Mouse (Mus musculus): ENCODE measurements around the gene Adam10.

The Adam10 gene

DNA sequence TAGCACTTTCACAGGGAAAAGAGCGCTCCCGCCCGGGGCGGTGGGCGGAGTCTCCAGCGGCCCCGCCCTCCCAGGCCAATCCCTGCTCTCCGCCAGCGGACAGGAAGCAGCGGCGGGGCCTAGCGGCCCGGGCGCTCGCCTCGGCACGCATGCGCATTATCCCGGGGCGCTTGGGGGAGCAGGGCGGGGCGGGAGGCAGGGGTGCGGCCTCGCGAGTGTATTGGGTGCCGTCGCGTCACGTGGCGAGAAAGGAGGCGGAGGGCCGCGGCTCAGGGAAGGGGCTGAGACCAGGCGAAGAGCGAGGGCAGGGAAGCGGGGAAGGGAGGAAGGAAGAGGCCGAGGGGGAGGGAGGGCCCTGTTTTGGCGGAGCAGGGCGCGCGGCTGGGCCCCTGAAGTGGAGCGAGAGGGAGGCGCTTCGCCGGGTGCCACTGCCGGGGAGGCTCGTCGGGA is at the start of gene Adam10:
Gene Adam10, plus strand, starts transcription at position 316 of the 450 bp plus-strand sequence.
- DNase-seq, result peak; percentile 98

DNA sequence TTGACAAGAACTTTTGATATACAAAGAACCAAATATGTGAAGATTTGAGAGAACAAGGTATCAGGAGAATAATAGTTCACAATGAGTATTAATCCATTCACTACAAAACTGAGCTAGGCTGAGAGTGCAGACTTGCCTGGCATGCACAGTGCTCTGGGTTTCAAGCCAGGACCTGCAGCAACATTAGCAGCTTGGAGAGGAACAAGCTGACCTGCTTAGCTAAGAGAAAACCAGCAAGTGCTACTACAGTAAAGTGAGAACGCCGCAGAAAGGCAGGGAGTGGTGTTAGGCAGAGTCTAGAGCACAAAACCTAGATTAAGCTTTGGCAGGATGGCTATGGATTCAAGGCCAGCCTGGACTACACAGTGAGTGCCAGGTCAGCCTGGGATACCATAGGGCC is 49.1 kb upstream of the Adam10 start:
- peak; percentile 9 for DNase-seq

DNA sequence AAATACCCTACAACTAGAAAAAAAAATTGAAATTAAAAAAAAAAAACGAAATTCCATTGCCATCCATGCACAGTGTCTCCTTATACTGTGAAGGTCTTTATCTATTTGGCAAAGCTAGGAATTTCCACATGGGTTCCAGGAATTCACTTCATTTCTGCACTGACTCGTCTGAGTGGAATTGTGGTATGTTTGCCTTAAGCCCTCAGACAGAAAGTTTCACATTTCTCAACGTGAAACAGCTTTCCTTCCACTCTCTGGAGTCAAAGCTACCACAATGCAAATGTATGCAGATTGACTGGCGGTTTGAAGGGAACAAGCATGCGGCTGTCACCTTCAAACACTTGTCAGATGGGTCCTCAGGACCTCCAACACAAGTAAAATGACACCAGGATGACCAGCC is 47.1 kb upstream of the Adam10 start:
- no peak for DNase-seq

DNA sequence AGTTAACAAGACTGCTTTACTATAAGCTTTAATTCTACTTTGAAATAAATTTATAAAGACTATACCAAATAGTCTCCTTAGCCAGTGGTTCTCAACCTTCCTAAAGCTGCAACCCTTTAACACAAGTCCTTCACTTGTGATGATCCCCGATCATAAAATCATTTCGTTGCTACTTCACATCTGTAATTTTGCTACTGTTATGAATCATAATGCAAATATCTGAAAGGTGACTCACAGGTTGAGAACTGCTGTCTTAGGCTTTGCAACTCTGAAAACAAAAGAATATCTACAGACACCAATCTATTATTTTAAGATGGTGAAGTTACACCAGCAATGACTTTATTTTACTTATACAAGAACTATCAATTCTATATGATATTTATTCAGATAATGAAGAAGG is 42.0 kb upstream of the Adam10 start:
- DNase-seq, result no peak

DNA sequence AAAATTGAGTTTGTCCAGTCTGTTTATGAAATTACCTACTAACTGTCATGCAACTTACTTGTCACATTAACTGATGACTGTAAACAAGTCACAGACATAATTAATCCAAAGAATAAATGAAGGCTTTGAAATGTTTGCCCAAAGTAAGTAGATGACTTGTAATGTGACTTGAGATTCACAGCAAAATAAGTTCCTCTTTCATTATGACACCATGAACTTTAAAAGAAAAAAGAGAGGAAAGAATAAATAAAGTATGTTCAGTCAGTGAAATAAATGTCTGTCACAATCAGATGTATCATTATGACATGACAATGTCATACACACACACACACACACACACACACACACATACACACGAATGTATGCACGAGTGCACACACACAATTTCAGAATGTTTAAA is 28.5 kb upstream of the Adam10 start:
- no peak for DNase-seq

DNA sequence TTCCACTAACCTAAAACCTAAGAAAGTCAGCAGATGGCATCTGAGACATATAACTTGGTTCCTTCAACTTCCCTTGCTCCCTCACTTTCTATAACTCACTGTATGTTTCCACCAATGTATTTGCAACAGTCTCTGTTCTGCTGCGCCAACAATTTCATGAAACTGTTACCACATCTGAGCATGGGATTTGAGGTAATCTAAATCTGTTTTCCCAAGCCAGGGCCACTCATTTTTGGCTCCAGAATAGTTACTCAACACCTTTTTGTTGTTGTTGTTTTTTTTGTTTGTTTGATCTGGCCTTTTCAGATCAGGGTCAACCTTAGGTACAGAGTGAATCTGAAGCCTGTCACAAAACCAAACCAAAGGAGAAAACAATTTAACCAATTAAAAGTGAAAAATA is 27.8 kb upstream of the Adam10 start:
- DNase-seq, result no peak

DNA sequence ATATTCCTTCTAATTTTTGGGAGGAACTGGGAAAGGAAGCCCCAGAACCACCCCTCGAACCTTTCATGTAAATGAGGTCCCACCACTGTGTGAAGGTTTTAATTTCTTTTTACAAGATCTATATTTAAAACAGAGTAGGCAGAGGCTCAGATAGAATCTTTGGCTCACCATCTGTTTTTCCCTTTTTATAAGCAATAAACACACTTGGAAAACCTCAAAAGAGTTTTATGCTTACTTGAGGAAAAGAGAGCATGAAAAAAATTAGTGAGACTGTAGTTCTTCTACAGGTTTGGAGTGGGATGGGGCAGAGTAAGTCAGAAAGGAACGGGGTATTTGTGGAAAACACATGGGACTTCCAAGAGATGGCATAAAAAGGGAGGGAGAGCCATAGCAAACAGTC is 26.6 kb upstream of the Adam10 start:
- DNase-seq, result peak; percentile 5

DNA sequence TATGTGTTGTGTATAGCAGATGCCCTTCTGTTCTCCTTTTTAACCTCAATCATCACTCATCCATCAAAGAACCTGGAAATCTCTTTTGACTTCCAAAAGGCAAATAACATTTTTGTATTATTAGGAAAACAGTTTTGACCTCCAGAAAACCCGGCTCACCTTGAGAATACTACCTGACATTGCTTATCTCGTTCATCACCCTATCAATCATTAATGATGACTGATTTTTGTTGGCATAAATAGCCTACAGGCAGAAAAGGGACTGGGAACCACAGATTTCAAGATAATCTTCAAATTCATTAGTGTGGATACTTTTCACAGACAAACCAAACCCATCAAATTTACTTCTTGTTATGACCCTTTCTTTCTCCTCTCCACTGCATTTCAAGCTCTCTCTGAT is 24.9 kb upstream of the Adam10 start:
- no peak for DNase-seq

DNA sequence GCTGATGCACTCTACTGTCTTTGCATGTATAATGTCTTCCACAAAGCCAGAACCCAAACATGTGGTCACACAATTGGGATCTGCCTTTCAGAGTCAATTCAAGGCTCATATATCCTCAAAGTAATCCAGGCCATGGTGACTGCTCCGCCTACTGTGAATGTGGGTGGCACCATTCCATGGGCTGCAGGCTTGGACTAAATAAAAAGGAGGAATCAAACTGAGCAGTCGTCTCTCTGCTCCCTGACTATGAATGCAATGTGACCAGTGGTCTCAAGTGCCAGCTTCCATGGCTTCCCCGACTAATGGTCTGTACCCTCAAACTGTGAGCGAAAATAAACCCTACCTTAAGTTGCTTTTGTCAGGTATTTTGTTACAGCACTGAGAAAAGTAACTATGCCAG is 24.3 kb upstream of the Adam10 start:
- DNase-seq, result peak; percentile 20

DNA sequence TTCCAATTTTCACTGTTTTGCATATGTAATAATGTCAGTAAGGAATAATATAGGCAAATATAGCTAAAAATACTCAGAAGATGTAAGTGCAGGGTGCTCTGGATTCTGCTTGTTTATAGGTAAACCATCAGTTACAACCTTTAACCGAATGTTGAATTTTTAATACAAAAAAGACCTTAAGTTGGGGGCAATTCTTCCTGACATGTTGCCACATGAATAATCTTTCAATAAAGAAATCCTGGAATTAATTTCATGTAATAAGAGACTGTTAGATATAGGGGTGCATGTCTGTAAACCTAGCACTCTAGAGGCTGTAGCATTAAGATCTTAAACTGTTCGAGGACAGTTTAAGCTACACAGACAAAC is 23.1 kb upstream of the Adam10 start:
- DNase-seq, result no peak

DNA sequence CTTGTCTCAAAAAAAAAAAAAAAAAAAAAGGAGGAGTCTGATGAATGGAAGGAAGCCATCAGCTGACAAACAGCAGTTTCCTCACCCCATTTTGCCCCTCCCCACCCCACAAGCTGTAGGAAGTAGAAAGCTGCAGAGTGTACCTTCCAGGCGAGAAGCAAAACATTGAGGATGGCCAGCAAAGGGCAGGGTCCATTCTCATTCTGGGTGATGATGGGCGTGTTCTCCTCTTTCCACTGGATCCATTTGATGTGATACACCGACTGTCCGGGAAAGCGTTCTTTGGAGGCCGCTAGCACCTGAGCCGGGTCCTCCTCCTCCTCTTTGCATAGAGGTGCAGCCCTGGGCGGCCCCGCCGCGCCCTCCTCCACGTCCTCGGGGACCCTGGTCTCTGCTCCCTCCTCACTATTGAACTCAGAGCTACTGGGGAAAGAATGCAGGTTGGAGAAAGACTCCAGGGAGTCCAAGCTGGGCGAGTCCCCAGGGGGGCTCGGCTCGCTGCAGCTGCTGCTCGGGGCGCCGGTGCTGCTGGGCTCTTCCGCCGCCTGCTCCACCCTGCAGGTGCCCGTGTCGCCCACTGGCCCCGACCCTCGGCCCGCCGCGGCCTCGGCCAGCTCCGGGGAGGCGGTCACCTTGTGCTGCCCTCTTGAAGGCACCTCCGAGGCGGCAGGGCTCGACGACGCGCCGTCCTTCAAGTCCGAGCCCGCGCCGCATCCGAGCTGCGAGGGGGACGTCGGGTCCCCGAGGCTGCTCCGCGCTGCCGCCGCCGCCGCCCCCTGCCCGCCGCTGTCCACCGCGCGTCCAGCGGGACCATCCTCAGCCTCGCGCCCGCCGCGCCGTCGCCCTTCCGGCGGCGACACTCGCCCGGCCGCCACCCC is 22.4 kb upstream of the Adam10 start, which contains the start of gene Gm10642:
Gene Gm10642, plus strand, starts transcription at position 122 of the 878 bp plus-strand sequence.
- peak; percentile 53 for DNase-seq

DNA sequence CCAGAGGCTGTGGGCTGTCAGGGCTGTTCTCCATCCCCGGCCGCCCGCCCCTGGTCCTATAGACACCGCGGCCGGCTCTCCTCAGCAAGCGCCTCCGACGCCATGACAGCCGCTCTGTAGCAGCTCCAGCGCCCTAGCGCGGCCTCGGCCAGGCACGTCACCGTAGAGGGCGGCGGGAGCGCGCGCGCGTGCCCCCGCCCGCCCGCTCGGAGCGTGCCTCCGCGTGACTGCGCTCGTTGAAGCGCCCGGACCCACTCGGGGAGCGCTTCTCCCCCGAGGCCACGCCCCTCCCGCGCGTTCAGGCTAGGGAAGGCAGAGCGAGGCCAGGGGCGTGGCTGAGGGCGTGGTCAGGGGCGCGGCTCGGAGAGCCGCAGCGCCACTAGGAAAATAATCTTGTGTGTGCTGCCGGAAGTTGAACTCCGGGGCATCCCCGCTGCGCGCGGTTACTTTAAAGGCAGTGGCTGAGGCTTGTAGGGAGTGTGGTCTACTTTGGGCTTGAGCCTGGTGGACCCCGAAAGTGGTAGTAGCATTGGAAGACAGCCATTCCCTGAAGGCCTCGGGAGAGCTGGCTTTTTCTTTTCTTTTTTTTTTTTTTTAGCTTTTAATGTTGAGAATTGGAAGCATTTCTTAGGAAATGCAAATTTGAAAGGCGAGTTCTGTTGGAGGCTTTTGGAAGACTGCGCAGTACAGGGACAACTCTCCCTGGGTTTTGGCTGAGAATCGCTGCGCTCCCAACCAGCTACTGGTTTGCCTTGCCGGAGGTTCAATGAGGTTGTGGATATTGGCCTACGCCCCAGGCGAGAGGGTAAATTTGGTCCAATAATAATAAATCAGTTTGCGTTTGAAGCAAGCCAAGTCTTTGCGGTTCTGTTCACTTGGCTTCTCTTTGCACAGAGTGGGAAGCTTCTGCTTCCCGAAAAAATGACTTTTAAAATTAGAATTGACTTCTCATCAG is 21.5 kb upstream of the Adam10 start, which contains the start of gene Mindy2:
Gene Mindy2, minus strand, starts transcription at position 162 of the 955 bp plus-strand sequence.
- peak; percentile 99 for DNase-seq

DNA sequence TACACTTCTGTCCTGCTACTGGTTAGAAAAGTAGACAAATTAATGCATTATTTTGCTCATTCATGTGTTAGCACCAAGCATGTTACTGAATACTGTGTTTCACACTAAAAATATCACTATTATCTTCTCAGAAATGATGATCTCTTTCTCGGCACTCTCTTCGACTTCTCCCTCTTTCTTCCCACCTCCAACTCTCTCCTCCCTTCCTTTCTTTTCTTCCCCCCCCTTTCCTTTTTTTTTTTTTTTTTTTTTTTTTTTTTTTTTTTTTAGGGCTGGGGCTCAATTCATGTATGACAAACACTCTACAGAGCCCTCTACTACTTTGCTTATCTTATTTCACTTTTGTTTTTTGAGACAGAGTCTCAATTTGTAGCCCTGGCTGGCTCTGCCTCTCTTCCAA is 20.5 kb upstream of the Adam10 start:
- no peak for DNase-seq

DNA sequence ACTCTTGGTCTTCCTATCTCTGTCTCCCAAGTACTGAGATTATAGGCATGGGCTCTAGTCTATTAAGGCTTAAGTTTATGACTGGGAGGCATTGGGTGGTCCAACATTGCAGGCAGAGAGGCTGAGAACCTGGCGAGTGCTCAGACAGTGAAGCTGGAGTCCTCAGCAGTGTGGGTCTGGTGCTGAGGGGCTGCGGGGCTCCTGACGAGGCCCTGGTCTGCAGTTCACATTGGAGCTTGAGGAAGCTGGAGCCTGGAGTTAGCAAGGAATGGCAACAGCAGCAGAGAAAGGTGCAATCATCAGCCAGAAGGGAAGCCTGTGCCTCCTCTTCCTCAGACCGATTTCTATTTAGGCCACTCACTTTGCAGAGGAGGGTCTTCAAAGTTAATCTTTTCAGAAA is 13.9 kb upstream of the Adam10 start:
- no peak for DNase-seq

DNA sequence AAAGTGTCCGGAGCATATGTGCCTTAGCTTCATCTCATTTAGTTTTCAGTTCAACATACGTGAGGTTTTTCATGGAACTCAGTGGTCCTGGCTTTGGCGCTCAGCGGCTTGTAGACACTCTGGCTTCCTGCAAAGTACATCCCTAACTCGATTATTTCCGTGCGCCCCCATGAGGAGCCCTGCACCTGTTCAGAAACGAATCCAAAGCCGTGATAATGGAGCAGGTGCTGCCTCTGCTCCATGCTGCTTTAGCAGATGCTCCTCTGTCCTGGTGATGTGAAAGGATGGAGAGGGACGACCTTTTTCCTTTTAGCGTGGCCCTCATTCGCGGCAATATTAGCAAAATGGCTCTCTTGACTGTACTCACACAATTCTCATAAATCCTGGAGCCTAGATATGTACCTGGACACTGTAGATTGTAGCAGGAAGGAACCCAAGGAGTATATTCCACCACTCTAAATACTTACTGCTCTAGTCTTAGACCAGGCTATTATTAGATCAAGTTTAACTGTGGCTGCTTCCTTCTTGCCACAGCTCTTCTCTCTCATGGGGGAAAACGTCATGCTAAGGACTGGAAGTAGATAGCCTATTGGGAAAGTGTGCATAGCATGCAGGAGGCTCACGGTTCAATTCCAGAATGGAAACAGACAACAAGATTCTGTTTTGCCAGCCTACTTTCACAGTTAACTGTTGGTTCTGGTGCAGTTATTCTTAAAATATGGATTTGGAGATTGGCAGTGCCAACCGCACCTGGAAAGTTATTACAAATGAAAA is 13.2 kb upstream of the Adam10 start:
- no peak for DNase-seq

DNA sequence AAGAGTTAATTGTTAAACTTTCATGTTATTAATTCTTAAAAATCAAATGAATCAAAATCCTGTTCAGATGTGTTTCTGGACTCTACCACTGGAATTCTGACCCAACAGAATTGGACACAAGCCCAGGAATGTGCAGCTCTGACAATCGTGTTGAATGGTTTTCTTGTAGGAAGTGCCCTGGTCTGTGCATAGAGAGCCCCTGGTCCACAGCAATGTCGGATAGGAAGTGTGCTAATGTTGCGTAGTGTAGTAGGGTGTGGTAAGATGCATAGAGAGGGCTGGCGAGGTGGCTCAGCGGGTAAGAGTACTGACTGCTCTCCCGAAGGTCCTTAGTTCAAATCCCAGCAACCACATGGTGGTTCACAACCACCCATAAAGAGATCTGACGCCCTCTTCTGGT is 12.0 kb upstream of the Adam10 start:
- DNase-seq, result no peak

DNA sequence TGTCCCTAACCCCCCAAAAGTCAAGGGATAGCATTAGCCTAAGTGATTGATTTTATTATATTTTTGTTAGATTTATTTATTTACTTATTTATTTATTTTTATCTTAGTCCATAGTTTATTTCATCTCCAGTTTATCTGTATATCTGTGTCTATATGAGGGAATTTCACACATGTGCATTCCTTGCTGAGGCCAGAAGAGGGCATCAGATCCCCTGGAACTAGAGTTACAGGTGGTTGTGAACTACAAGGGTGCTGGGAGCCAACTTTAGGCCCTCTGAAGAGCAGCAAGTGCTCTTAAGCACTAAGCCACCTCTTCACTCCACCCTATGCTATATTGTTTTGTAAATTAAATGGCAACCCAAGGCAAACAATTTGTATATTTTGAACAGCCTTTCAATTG is 10.7 kb upstream of the Adam10 start:
- no peak for DNase-seq

DNA sequence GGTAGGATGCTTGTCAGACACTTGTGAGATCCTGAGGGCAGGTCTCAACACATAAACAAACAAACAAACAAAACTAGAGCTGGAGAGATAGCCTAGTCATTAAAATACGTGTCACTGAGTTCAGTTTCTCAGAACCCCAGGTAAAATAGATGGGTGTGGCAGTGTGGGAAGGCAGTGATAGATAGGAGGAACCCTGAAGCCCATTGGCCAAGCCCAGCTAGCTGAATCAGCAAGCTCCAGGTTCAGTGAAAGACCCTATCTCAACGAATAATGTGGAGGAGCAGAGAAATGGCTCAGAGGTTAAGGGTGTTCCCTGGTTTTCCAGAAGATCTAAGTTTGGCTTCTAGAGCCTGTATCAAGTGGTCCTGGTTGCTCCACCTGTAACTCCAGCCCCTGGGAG is 9.6 kb upstream of the Adam10 start:
- DNase-seq, result no peak

DNA sequence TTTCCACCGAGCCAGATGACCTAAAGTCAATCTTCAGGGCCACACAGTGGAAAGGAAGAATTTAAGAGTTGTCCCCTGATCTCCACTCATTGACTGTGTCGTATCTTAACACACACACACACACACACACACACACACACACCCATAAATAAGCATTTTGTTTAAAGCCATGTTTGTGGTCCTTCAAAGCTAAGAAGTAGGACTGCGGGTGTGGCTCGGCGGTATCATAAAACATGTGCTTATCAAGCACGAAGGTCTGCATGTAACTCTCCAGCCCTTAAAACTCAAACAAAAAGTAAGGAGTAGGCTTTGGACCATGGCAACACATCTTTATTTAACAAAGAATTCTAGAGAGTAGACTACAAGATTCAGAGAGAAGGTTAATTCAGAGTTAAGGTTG is 8.4 kb upstream of the Adam10 start:
- DNase-seq, result no peak

DNA sequence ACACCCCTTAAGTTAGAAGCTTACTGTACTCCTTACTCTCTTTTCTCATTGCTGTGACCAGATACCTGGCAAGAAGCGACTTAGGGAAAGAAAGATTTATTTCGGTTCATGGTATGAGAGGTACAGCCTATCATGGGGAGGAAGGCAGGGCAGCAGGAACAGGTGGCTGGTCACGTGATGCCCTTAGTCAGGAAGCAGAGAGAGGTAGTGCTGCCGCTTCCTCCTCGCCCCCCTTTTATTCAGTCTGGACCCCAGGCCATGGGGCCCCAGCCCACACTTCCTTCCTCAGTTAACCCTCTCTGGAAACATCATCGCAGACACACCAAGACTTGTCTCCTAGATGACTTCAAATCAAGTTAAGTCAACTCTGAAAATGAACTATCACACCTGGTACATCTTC is 7.5 kb upstream of the Adam10 start:
- DNase-seq, result no peak

DNA sequence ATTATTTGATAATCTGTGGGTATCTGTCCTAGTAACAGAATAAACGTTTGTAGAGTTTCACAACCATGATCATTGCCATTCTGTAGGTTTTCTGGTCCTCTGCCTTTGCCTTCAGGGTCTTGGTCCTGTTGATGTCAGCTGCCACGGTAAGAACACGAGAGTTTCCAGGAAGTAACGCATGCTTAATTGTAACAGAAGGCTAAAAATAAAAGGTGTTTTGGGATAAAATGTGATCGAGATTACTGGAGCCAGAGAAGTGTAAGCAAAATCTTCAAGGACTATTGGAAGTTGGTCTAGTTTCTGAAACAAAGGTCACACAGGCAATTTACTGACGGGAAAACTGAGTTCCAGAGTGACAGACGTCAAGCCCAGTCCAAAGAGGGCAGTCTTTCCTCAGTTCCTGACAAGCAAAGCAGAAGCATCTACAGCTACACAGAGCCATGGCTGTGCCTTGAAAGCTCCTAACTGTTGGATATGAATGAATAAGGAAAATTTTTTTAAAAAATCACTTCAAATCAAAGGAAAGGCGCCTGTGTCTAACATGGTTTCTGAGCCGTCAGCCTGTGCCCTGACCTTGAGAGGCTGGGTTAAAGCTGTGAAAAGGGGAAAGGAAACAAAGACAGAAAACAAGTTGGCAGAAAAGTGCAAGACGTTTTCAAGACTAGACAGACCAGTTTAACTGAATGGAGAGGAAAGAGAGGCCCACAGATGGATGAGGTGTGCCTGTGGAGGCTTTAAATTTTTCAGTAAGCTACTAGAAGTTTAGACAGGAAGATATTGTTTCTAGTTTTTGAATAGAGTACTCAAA is 6.8 kb upstream of the Adam10 start:
- DNase-seq, result no peak

DNA sequence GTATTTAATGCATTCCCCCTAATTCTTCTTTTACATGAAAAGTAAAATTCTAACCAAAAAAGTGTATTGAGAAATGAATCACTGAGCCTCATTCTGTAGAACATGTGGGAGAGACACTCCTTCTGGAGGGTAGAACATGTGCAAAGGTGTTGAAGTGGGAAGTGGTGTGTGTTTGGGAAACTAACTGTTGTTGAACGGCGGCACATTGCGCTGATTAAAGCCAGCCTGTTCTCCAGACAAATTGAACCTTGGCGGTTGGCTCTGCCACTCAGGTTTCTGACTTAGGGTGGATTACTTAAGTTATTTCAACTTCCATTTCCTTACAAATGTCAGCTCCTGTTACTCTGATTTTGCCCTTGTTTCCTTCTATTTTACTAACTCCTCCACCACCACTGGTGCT is 5.1 kb upstream of the Adam10 start:
- DNase-seq, result peak; percentile 27

All from right cerebral cortex, adult 18-20 months (tissue).